Mouse (Mus musculus) cerebral cortex, adult 2 months (tissue): Measurements from ENCODE around the gene Wfdc15a.

Source experiments
- WGBS: fragments of 180-500 bp; shearing (Covaris S2); methylation state at CpG from one replicate; pipeline ENCODE4 v1.1.7; 2018; 5-methylcytosine and 5-hydroxymethylcytosine counted together

The Wfdc15a gene

GRCm38 (mm10) chr2:164175850-164176249 is 24.1 kb downstream of the Wfdc15a start:
- WGBS: 54% methylated on average over 3 of the region's 3 CpGs

DNA sequence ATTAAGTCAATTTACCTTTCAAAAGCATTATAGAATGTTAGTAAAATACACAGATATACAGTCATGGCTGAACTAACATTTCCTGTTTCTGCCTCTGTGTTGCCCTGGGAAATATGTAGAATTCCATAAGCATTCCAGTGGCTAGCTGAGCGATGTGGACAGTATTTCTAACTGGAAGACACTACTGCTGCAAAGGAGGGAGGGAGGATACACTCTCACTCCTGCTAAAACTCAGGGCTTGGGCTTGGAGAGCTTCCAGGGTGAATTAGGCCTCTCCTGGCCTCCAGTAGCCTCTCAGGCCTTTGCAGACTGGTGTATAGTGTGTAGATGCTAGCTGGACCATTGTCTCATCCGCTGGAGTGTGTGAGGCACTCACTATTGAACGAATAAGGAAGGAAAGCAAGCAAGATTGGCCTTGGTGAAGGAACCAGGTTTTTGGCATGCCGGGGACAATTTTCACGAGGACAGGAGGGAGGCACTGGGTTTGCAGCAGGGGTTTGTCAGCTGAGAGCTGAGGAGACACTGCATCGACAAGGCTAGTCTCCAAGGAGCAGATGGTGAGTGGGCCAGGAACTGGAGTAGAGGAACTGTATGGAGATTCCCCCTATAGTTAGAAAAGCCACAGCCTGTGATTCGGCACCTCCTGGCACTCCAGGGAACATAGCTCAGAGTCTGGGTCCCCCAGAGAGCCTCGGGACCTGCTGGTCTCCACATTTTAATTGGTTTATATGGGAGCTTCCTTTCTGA is 25.1 kb downstream of the Wfdc15a start:
- 49% methylated on average over 8 of the region's 8 CpGs for WGBS

DNA sequence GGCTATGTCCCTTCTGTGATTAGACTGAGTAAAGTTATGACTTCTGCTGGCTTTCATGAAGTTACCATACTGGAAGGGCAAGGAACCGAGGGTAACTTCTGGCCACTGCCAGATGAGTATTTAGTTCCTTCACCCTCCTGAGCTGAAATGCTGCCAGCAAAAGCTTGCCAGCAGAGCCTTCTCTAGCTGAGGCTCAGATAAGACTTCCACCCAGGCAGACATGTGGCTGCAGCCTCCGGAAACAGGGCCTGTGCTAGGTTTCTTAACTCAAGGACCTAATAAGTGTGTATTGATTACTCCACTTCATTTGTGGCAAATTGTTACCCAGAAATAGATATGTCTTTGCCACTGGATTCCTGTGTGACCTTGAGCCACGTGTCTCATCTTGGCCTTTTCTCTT is 26.5 kb downstream of the Wfdc15a start:
- WGBS: 41% methylated on average over 3 of the region's 3 CpGs

- 1% methylated on average over 28 of the region's 29 CpGs for WGBS
These were observed 29.0 kb downstream of the Wfdc15a start, which contains the start of gene Kcns1 for GRCm38 (mm10) chr2:164170902-164171301. Gene Kcns1 (minus strand): TSS chr2:164171113.

DNA sequence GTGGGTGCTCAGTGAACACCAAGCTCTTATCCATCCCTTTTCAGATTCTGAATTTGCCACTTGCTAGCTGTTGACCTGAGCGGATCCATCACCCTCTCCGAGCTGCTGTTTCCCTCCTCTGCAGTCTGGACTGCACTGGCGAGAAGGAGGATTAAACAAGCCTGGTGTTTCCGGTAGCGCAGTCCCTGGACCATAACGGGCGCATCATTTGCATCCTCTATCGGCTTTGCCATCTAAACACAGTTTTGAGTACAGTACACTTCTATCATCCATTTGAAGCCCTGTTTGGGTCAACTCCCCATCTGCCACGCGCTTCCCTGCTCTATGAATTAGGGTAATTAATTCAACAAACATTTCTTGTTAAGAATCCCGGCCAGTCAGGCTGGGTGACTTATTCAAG is 29.6 kb downstream of the Wfdc15a start:
- 15% methylated on average over 11 of the region's 11 CpGs for WGBS

GRCm38 (mm10) chr2:164168571-164168946 is 31.4 kb downstream of the Wfdc15a start:
- 10% methylated on average over 42 of the region's 42 CpGs for WGBS

DNA sequence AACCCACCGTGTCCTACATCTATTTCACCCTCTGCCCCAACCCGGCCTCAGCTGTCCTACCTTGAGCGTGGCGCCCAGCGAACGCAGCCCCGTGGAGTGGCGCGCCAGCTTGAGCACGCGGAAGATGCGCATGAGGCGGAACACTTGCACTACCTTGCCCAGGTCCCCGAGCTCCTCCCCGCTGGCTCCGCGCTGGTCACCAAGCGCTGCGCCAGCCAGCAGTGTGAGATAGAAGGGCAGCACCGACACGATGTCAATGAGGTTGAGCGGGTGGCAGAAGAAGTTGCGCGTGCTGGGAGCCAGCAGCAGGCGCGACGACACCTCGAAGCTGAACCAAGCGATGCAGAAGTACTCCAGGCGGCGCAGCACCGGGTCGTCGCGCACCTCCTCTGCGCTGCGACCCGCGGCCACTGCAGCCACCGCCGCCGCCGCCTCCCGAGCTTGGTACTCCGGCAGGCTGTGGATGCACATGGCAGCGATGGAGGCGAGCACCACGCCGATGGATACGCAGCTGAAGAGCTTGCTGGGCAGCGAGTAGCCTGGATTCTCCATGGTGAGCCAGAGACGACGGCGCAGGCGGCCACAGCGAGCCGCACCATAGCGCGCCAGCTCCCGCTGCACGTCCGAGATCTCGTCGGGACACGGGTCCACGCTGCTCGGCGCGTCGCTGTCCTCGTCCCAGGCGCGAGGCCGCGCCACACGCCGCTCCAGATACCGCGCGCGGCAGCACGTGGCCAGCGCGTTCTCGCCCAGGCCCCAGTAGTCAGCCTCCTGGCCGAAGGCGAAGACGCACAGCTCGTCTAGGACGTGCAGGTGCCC is 32.0 kb downstream of the Wfdc15a start:
- whole genome bisulfite sequencing: 13% methylated on average over 90 of the region's 90 CpGs

DNA sequence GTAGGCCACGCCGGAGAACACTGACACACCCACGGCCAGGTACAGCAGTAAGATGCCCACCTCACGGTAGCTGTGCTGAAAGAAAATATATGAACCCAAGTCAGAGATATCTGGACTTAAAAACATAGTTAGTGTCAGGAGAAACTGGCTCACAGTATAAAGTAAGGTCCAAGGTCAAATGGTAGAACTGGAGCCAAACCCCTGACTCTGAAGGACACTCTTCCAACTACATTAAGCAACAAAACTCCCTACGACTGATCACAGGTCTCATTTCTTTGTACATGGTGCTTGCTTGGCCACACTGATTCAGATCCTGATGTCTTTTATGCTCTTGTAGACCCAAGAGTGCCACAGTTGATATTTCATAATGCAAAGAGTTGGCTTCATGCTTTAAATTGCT is 35.0 kb downstream of the Wfdc15a start:
- 87% methylated on average over 5 of the region's 5 CpGs for WGBS

- WGBS: 85% methylated on average over 11 of the region's 11 CpGs
These were observed 38.3 kb downstream of the Wfdc15a start for GRCm38 (mm10) chr2:164161515-164162055.

GRCm38 (mm10) chr2:164158838-164159237 is 41.1 kb downstream of the Wfdc15a start:
- 77% methylated on average over 2 of the region's 2 CpGs for WGBS

DNA sequence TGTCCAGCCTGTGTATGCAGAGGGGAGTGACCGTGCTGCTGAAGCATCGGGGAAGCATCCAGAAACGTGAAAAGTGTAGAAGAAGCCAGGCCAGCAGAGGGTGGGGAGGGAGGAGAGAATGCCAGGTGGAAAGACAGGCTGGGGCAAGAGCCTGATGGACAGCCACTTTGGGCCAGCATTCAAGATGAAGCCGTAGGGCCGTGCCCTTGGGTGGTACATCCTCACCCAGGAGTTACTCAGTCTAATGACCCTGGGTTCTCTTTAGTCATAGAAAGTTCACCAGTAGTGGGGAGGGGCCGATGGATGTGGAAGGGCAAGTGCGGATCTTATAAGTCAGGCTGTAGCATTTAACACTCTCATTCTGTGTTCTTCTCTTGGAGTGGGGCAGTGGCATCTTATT is 43.8 kb downstream of the Wfdc15a start:
- WGBS: 88% methylated on average over 7 of the region's 7 CpGs

DNA sequence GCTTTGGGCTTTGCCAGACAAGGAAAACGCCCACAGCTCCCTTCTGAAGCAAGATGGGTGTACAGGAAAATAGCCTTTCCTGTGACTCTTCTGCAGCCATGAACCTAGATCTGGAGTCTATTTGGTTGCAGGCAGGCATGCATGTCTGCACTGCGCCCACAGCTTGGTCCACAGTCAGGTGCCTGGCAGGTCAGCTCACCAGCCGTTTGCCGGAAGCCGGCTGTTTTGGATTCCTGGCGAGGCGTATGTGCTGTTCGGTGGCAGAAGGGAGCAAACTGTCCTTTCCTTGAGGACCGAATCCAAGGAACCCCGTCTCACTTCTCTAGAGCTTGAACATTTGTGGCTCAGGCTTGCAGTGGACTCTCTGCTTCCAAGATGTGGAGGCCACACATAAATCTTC is 45.9 kb downstream of the Wfdc15a start:
- 87% methylated on average over 10 of the region's 10 CpGs for WGBS

DNA sequence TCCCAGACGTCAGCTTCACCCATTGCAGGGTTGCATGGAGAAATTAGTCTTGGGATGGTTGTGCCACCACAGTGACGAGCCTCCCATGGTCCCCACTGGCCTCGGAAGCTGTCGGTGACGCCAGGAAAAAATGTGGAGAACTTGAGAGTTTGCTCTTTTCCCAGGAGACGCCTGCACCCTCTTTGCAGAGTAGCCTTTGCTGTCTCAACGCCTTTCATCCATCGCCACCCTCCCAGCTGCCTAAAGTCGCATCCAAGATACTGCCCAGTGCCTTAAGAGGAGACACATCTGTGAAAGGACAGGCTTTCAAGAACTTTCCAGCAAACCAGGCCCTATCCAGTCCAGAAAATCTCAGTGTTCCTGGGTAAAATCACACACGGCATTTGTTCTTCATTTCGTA is 47.6 kb downstream of the Wfdc15a start:
- 94% methylated on average over 11 of the region's 11 CpGs for WGBS

DNA sequence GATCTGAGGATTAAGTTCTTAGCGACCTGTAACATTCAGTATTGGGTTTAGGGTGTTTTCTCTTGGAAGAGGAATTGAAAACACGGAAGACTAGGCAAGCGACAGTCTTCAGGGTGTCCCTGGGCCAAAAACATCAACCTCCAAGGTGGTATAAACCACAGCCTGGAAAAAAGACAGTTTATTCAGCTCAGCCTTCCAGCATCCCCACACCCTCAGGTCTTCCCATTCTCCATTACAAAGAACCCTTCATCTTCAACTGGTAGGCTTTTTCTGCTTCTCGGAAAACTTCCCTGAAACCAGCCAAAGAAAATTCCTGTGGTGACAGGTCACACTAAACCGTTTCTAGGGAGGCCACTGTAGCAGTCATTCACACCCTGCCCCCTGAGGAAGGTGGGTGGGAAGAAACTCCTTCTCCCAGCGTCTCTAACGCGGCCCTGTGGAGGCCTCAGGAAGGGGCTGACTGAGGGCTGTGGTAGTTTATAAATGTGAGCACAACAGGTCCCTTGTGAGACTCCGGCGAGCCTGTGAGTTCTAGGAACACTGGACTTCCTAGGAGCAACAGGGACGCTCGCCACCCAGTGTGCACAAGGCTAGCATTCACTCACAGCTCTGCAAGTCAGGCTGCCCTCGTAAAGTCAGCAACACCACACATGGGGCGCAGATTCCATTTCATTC is 49.7 kb downstream of the Wfdc15a start:
- WGBS: 53% methylated on average over 14 of the region's 14 CpGs
